Mouse (Mus musculus) megakaryocyte-erythroid progenitor cell, adult 5 weeks (primary cell): ENCODE measurements around the gene Llph. TPM values are rescaled to one million over a fixed set of nuclear protein-coding genes. Genes with fewer than 3 reads are reported as not detected.

Source experiments
- polyA plus RNA-seq: library from polyadenylated mRNA; stranded (reverse); fragments of >175 nt; gene quantifications from 2 replicates; pipeline ENCODE4 v1.2.3, GENCODE M21; 2012

Gene Llph
- polyA plus RNA-seq, result 71.4 and 82.2 TPM in 2 replicates

DNA sequence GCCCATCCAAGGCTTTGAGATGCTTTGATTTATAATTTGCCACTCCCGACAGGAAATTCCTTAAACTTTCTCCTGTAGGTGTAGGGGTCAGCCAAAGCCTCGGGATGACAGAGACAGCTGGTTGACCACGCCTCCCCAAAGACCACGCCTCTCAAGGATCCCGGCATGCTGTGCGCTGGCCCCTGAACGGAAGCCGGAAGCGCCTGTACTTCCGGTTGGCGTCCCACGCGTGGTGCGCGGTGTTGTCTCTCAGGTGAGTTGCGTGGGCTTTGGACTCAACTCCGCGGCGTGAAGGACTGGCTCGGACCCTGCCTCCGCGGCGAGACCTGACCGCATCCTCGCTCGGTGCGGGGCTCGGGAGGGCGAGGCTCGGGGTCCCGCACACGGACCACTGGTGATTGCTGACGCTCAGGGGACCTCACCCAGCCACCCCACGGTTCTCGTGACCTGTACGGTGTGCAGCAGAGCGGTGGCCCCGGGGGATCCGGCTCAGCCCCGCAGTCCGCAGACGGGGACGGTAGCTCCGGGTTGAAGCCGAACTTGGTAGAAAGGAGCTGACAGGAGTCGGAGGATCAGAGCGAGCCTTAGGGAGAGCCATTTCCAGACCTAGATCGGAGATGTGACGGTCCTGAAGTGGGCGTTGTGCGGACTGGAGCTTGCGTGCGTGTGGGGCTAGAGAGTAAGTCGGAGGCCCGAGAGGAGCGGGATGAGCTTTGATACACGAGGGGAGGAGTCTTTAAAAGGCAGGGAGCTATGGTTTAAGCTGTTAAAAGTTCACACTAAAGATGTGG lies at the start of gene Llph:
Gene Llph (plus strand): TSS at position 200 of the 791 bp plus-strand sequence.

DNA sequence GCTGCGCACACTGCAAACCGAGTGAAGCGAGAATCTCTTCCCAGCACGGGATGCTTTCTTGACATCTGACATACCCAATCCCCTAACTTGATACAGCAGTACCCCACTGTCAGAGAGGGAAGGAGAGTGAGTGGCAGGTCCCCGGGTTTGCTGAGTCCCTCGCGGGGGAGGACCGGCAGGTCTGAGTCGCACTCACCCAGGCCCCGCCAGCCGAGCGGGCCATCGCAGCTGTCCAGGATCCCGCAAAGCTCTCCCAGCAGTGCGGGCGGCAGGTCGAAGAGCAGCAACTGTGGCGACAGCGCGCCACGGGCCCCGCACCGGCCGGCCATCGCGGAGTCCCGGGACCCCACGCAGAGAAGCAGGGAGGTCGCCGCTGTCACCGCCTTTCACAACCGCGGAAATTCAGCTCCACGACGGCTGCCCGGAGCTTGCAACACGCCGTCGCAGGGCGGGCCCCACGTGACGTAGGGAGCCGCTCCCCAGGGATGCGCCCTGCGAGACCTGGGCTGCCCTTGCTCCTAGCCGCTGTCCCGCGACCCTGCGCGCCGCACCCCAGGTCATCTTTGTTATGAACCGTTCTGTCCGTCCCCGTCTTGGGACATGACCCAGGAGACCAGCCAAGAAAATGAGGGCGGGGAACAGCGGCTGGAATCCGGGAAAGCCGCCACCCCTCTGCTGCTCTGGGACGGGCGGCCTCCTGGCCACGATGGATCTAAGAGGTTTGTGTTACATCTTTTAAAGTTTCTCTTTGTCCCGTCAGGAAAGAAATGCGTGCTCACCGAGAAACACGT lies 25.5 kb upstream of the Llph start, which contains the start of gene Tmbim4:
Gene Tmbim4 (plus strand): TSS at position 460 of the 791 bp plus-strand sequence.

DNA sequence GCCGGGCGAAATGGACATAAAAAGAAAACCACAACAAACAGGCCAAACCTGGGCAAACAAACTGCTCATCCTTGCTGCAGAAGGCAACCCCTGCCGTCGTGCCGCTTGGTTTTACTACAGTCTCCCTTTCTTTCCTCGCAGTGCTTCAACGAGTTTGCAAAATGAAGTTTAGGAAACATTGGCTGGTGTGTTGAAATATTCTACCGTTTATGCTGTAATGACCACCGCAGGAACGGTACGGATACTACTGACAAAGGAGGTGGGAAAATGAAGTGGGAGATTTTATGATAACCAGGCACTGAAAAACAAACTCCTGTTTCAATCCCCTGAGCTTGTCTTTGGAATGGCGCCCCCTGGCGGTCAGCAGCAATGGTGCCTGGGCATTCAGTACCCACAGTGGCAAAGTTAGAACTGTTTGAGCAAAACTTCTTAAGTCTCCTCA lies 24.9 kb upstream of the Llph start, which contains the start of gene Irak3:
Gene Irak3 (minus strand): TSS at position 170 of the 442 bp plus-strand sequence.

Other genes starting within 250 kb of the Llph start
- 8.3 and 14.0 TPM in 2 replicates for gene Helb, start 114.1 kb upstream of the Llph start, polyA plus RNA-seq
- gene Tmbim4, start 25.5 kb upstream of the Llph start, polyA plus RNA-seq, result 91.7 and 99.1 TPM in 2 replicates
- 11.2 and 12.8 TPM in 2 replicates for gene Irak3, start 24.9 kb upstream of the Llph start, polyA plus RNA-seq
- gene Hmga2, start 249.4 kb downstream of the Llph start, polyA plus RNA-seq, result 2.5 and 4.9 TPM in 2 replicates